Mouse (Mus musculus): ENCODE data around the gene Gm9117.
"Not testable (repeated sequence)": the region's sequence is repeated elsewhere in the genome, so short reads cannot be mapped to it uniquely, and the experiment has no call there.

Gm9117 gene

GRCm38 (mm10) chr3:93943443-93943842, at the start of gene Gm9117:
Gene Gm9117 (minus strand): TSS chr3:93943543.
- not testable (repeated sequence) for DNase-seq (ENCODE audit: low spot score)

DNA sequence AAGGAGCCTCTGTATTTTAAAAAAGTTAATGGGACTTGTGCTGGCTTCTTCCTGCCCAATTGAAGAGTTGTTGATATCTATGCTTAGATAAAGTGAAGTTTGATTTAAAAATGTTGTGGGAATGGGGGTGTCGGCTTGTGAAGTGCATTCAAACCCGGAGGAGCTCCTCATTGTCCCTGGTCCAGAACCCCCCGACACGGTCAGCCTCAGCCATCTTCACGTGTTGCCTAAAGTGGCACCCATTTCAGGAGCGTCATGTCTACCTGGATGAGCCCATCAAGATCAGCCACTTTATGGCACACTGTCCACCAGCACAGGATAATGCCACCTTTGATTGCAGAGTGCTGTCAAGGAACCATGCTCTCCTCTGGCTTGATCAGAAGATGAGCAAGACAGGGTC, 25.6 kb upstream of the Gm9117 start:
- DNase-seq (ENCODE audit: low spot score), result not testable (repeated sequence)

- not testable (repeated sequence) for DNase-seq (ENCODE audit: low spot score)
Measured at GRCm38 (mm10) chr3:93961214-93961613, 17.9 kb upstream of the Gm9117 start, which contains the start of gene Tdpoz5. Gene Tdpoz5 (minus strand): TSS chr3:93961314.

GRCm38 (mm10) chr3:93938386-93938785, 5.0 kb downstream of the Gm9117 start:
- not testable (repeated sequence) for DNase-seq (ENCODE audit: low spot score)
